Mouse (Mus musculus) neural tube, embryonic 14.5 days (tissue): ENCODE measurements around the gene Mapk8ip3. TPM values are rescaled to one million over a fixed set of nuclear protein-coding genes. Genes with fewer than 3 reads are reported as not detected.

ENCODE experiments used
- ATAC-seq: fragments of 200-750 bp; cut with Nextera tagmentation; 2 replicates; pipeline ENCODE4 v1.8.0; 2017; ENCODE audit warnings: low read depth, mild to moderate bottlenecking, moderate TSS enrichment, moderate library complexity
- H3K27ac ChIP-seq: fragments of 300-500 bp; sonication (generic); 2 replicates; pipeline ENCODE4 v1.5.1; 2014; ENCODE audit warnings: low read depth, mild to moderate bottlenecking, control low read depth, low read length, moderate library complexity, mixed read lengths
- H3K27me3 ChIP-seq: fragments of 300-500 bp; sonication (generic); 2 replicates; pipeline ENCODE4 v1.6.1; 2014; ENCODE audit warnings: low read length; ENCODE audit not compliant: control insufficient read depth, insufficient read depth
- H3K36me3 ChIP-seq: fragments of 300-500 bp; sonication (generic); 2 replicates; pipeline ENCODE4 v1.6.1; 2014; ENCODE audit warnings: low read length, mixed read lengths; ENCODE audit not compliant: control insufficient read depth, insufficient read depth
- H3K4me1 ChIP-seq: fragments of 300-500 bp; sonication (generic); 2 replicates; pipeline ENCODE4 v1.6.1; 2014; ENCODE audit warnings: low read length; ENCODE audit not compliant: control insufficient read depth, insufficient read depth
- H3K4me2 ChIP-seq: fragments of 300-500 bp; sonication (generic); 2 replicates; pipeline ENCODE4 v1.6.1; 2014; ENCODE audit warnings: mild to moderate bottlenecking, low read depth, low read length, control low read depth
- H3K4me3 ChIP-seq: fragments of 300-500 bp; sonication (generic); 2 replicates; pipeline ENCODE4 v1.5.1; 2014; ENCODE audit warnings: low read depth, low read length, control low read depth, mixed read lengths
- H3K9ac ChIP-seq: fragments of 300-500 bp; sonication (generic); replicated peaks from 2 replicates; pipeline ENCODE4 v1.6.1; 2014; ENCODE audit warnings: low read depth, mild to moderate bottlenecking, control low read depth, low read length, mixed read lengths
- H3K9me3 ChIP-seq: fragments of 300-500 bp; sonication (generic); 2 replicates; pipeline ENCODE4 v1.6.1; 2016; ENCODE audit warnings: low read length; ENCODE audit not compliant: control insufficient read depth
- WGBS: fragments of 180-500 bp; shearing (Covaris S2); extraction: QIAGEN DNeasy Blood & Tissue Kit; methylation state at CpG from one replicate; pipeline ENCODE4 v1.1.7; 2014; 5-methylcytosine and 5-hydroxymethylcytosine counted together
- polyA plus RNA-seq: library from polyadenylated mRNA; unstranded; fragments of >200 nt; fragmentation: Nextera tagmentation; extraction: Ambion mirVana; gene quantifications from 2 replicates; pipeline ENCODE4 v1.2.1, GENCODE M21; 2014

Mapk8ip3 gene
- polyA plus RNA-seq, 1 experiment from 2014 or later, result 88.5 TPM

DNA sequence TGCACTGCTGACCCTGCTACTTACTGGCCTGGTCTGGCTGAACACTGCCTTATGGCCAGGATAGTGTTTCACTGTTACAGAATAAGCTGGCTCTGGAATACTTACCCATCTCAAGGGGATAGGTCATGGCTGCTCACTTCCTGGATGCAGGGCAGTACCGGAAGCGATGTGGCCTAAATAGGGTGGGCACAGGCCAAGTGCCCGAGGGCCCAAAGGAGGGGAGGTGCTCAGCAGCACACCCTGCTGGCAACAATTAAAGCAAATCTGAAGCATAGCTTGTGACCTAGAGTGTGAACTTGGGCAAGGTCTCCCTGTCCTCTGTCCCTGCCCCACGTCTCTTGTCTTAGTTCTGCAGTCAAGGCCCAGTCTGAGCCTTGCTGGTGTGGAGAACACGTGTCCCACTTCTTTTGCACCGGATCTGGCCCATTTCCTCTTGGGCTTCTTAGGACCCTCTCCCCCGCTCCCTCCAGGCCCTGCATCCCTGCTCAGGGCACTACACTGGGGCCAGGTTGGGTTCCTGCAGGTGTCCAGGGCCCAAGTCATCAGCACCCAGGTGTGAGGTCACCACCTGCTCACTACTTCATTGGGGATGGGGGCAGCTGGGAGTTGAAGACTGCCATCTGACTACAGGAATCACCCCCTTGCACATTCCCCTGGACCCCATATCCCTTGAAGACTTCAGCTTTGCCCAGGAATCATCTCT lies 54.9 kb downstream of the Mapk8ip3 start:
- no peaks in the 10 kb centered on the region for H3K9me3 ChIP-seq
- H3K4me1 ChIP-seq, result peaks cover 7% of the 10 kb centered on the region
- H3K36me3 ChIP-seq, result peaks cover 10% of the 10 kb centered on the region
- H3K9ac ChIP-seq, result no peak overlapping the region
- no peak for ATAC-seq
- no peak overlapping the region for H3K27ac ChIP-seq
- H3K4me3 ChIP-seq, result no peak overlapping the region
- H3K4me2 ChIP-seq, result no peak overlapping the region
- H3K27me3 ChIP-seq, result no peaks in the 10 kb centered on the region
- WGBS, result 48% methylated on average over 7 of the region's 7 CpGs

GRCm38 (mm10) chr17:24878531-24878930 lies 58.2 kb downstream of the Mapk8ip3 start:
- Histone ChIP-seq H3K9ac (no peak overlapping the region), H3K36me3 (peaks cover 10% of the 10 kb centered on the region), H3K27me3 (no peaks in the 10 kb centered on the region), H3K4me2 (no peak overlapping the region), H3K4me3 (no peak overlapping the region), H3K4me1 (no peaks in the 10 kb centered on the region), H3K9me3 (no peaks in the 10 kb centered on the region), H3K27ac (no peak overlapping the region)
- ATAC-seq, result no peak
- WGBS, result 78% methylated on average over 8 of the region's 8 CpGs

- Histone ChIP-seq H3K9ac (no peak overlapping the region), H3K27ac (no peak overlapping the region), H3K4me1 (no peaks in the 10 kb centered on the region), H3K36me3 (peaks cover 6% of the 10 kb centered on the region), H3K4me2 (no peak overlapping the region), H3K27me3 (no peaks in the 10 kb centered on the region), H3K9me3 (no peaks in the 10 kb centered on the region), H3K4me3 (no peak overlapping the region)
- 44% methylated on average over 5 of the region's 5 CpGs for WGBS
- ATAC-seq, result no peak
These were observed 58.7 kb downstream of the Mapk8ip3 start for GRCm38 (mm10) chr17:24878117-24878397.

DNA sequence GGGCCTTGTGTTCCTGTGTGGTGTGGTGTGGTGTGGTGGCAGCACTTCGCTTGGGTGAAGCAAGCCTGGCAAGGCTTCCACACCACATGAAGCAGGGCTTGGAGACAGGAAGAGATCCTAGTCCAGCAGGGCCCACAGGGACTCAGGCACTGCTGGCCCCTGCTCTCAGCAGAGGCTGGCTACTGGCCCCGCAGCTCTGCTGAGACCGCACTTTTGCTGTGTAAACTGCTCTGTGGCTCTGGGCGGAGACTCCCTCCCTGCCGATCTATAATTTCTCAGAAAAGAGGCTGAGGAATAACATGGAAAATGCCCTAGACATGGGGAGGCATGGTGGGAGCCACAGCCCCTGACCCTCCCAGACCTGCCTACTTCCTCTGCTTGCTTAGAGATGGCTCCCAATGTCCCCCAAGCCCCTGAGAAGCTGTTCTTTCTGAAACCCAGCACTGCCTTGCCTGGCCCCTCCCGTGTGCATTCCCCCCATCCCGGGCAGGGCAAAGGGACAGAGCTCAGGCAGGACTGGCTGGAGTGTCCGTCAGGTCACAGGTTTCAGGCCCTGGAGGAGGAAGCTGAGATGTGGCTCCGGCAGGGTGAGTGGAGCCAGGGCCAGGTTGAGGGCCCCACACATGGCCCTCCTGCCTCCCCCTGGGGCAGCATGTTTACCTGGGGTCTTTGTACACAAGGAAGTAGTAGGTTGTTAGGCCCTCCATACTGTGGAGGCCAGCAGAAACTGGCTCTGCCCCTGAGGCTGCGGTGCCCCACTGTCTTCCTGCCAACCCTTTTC lies 59.3 kb downstream of the Mapk8ip3 start:
- Histone ChIP-seq H3K27ac (no peak overlapping the region), H3K4me3 (no peak overlapping the region), H3K9ac (no peak overlapping the region), H3K27me3 (no peaks in the 10 kb centered on the region), H3K9me3 (no peaks in the 10 kb centered on the region), H3K4me1 (no peaks in the 10 kb centered on the region), H3K4me2 (no peak overlapping the region), H3K36me3 (0 out of 2 replicates have a peak, but pooled peaks cover under 1% of the 10 kb centered on the region)
- no peak for ATAC-seq
- 72% methylated on average over 10 of the region's 10 CpGs for WGBS

GRCm38 (mm10) chr17:24874989-24875388 lies 61.8 kb downstream of the Mapk8ip3 start:
- Histone ChIP-seq H3K4me3 (no peak overlapping the region), H3K4me2 (no peak overlapping the region), H3K9me3 (no peaks in the 10 kb centered on the region), H3K4me1 (no peaks in the 10 kb centered on the region), H3K27ac (no peak overlapping the region), H3K36me3 (no peaks in the 10 kb centered on the region), H3K27me3 (no peaks in the 10 kb centered on the region), H3K9ac (no peak overlapping the region)
- 79% methylated on average over 8 of the region's 8 CpGs for WGBS
- ATAC-seq, result no peak

- H3K27ac ChIP-seq, result no peak overlapping the region
- no peak overlapping the region for H3K4me2 ChIP-seq
- no peak overlapping the region for H3K4me3 ChIP-seq
- no peaks in the 10 kb centered on the region for H3K27me3 ChIP-seq
- 35% methylated on average over 1 of the region's 1 CpGs for WGBS
- H3K9ac ChIP-seq, result no peak overlapping the region
- no peaks in the 10 kb centered on the region for H3K9me3 ChIP-seq
- no peak for ATAC-seq
- no peaks in the 10 kb centered on the region for H3K36me3 ChIP-seq
- no peaks in the 10 kb centered on the region for H3K4me1 ChIP-seq
These were observed 62.4 kb downstream of the Mapk8ip3 start for GRCm38 (mm10) chr17:24874405-24874745.

- Histone ChIP-seq H3K4me1 (no peaks in the 10 kb centered on the region), H3K4me2 (no peak overlapping the region), H3K27me3 (no peaks in the 10 kb centered on the region), H3K36me3 (no peaks in the 10 kb centered on the region), H3K27ac (no peak overlapping the region), H3K9me3 (no peaks in the 10 kb centered on the region), H3K4me3 (no peak overlapping the region), H3K9ac (no peak overlapping the region)
- no peak for ATAC-seq
- 50% methylated on average over 4 of the region's 4 CpGs for WGBS
These were observed 62.9 kb downstream of the Mapk8ip3 start for GRCm38 (mm10) chr17:24873695-24874404.

GRCm38 (mm10) chr17:24867914-24868313 lies 68.9 kb downstream of the Mapk8ip3 start:
- Histone ChIP-seq H3K4me2 (no peak overlapping the region), H3K9ac (no peak overlapping the region), H3K9me3 (no peaks in the 10 kb centered on the region), H3K36me3 (peaks cover 9% of the 10 kb centered on the region; the same call in 1 of the 2 replicates), H3K4me1 (no peaks in the 10 kb centered on the region), H3K27me3 (no peaks in the 10 kb centered on the region), H3K27ac (no peak overlapping the region), H3K4me3 (no peak overlapping the region)
- no peak for ATAC-seq
- 95% methylated on average over 10 of the region's 10 CpGs for WGBS

- Histone ChIP-seq H3K4me1 (no peaks in the 10 kb centered on the region), H3K4me3 (no peak within 1 kb of the TSS), H3K27me3 (no peaks in the 10 kb centered on the region), H3K9ac (no peak within 1 kb of the TSS), H3K9me3 (no peaks in the 10 kb centered on the region), H3K4me2 (no peak within 1 kb of the TSS), H3K36me3 (peaks cover 13% of the 10 kb centered on the region; the same call in 1 of the 2 replicates), H3K27ac (no peak within 1 kb of the TSS)
- ATAC-seq, result no peak
- 87% methylated on average over 8 of the region's 8 CpGs for WGBS
These were observed 71.0 kb downstream of the Mapk8ip3 start, which contains the start of gene Igfals for GRCm38 (mm10) chr17:24865776-24866175. Gene Igfals (plus strand): TSS chr17:24865997.
